Mouse (Mus musculus): ENCODE results near the gene Adgrb3.

DNA sequence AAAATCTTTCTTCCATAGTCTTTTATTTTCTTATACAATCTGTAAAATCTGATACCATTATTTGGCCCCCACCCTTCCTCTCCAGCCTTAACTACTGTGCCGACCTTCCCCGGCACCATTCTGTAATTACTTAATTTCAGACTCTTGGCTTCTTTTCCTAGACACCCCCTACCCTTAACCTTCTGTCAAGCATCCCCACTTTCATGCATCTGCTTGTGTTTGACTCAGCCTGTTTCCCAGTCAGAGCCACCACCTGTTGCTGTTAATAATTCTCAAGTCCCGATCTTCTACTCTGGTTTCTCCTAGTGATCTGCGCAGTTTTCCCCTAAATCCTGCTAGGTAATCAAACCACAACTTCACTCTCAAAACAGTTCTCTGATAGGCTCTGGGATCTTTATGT lies 83.9 kb downstream of the Adgrb3 start:
- TF ChIP-seq TAL1 (IDR thresholded peaks at IDR 0.05; ENCODE audit: low read length): no peak
- no peak for TF ChIP-seq GATA1 (IDR thresholded peaks at IDR 0.05; ENCODE audit: low read length)

All from erythroblast, embryonic 14.5 days (primary cell).